Mouse (Mus musculus): Measurements from ENCODE around the gene Mat2a. TPM values are rescaled to one million over a fixed set of nuclear protein-coding genes. Genes with fewer than 3 reads are reported as not detected.

The Mat2a gene
- total RNA-seq (2012; rRNA removed): 233 and 319 TPM in 2 replicates
- polyA plus RNA-seq (2012; ENCODE audit: insufficient read depth in 1 of 2, insufficient read length in 2 of 2, low read depth in 1 of 2, low replicate concordance in 2 of 2, missing spikeins in 1 of 2): 1,000 to 10,000 TPM in 1 of 2 experiments, 100 to 1,000 TPM in 1; 357 to 3,179 TPM

DNA sequence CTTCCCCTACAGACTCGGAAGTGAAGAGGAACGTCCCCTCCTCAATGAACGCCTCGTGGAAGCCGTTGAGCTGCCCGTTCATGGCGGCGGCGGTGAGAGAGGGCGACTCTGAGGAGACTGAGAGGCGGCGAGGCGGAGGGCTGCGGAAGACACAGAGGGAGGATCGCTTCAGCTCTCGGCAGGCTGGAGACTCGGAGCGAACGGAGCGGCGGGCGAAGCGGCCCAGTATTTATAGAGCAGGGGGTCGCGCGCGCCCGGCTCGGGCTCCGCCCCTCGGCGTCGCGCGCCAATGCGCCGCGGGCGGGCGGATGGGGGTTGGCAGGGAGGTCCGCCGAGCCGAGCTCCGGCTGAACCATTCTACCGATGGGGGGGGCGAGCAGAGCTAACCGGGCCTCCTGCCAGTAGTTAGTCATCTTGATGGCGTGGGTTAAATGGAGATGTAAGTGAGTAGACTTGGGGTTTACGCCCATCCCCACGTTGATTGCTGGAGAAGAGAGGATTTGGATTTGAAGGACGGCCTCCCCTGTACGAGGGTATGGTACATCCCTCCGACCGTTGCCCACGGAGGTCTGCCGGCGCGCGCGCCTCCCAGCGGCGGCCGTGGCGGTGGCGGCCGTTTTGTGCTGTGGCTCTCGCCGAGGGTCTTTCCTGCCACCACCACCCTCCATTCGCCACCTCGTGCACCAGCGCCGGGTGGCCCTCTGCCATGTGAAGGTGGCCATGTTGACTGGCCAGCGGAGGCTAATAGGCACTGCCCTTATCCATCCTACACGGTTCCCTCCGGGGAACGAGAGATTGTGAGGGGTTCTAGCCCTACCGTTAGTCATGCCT lies at the start of gene Mat2a:
Mat2a (minus strand) TSS at position 204 of the 831 bp plus-strand sequence.
- H3K9me3 ChIP-seq (replicated peaks; ENCODE audit: insufficient read depth, low read length): no peaks in the 10 kb centered on the region
- H3K79me2 ChIP-seq (ENCODE audit: control insufficient read depth, insufficient read depth, low read length, poor library complexity): peaks cover 43% of the 10 kb centered on the region
- peaks cover 30 to 34% of the 10 kb centered on the region in 2 experiments for H3K36me3 ChIP-seq (ENCODE audit: control insufficient read depth in 1 of 2, insufficient read depth in 2 of 2, low read length in 2 of 2)
- peak; percentile 91; the same call in 1 of the 2 replicates for TF ChIP-seq POLR2AphosphoS5 (IDR thresholded peaks at IDR 0.05; ENCODE audit: borderline replicate concordance, low read depth, low read length)
- no peak for TF ChIP-seq POLR2AphosphoS2 (IDR thresholded peaks at IDR 0.05; ENCODE audit: low read length)
- TF ChIP-seq TBP (IDR thresholded peaks at IDR 0.05; ENCODE audit: low read depth, low read length): peak; percentile 95
- no peak for TF ChIP-seq RAD21 (IDR thresholded peaks at IDR 0.05; ENCODE audit: low read depth, low read length)
- TF ChIP-seq CTCF (IDR thresholded peaks at IDR 0.05 in 2 of 3, conservative IDR thresholded peaks at IDR 0.05 in 1 of 3; ENCODE audit: control insufficient read depth in 1 of 3, insufficient read depth in 1 of 3, low read depth in 2 of 3, low read length in 3 of 3, poor library complexity in 1 of 3, severe bottlenecking in 1 of 3): peak in 1 of 3 experiments; percentile 72; a peak in 3 of 6 replicates
- TF ChIP-seq GATA1 (IDR thresholded peaks at IDR 0.05; ENCODE audit: low read depth, low read length): no peak
- TF ChIP-seq POLR2A (IDR thresholded peaks at IDR 0.05; ENCODE audit: control insufficient read depth in 1 of 2, insufficient read depth in 1 of 2, low read depth in 1 of 2, low read length in 2 of 2, poor library complexity in 1 of 2): peak; percentile 97 to 98
- H3K27ac ChIP-seq (ENCODE audit: control insufficient read depth, low read depth, low read length): peak within 1 kb of the TSS; percentile 90
- peak within 1 kb of the TSS; percentile 95 for H3K9ac ChIP-seq (ENCODE audit: control insufficient read depth, low read depth, low read length, poor library complexity, severe bottlenecking)
- peak; percentile 96 for DNase-seq (ENCODE audit: low read depth, low spot score)
- peaks cover 5 to 11% of the 10 kb centered on the region in 2 experiments for H3K4me1 ChIP-seq (ENCODE audit: control insufficient read depth in 1 of 2, insufficient read depth in 2 of 2, low read length in 2 of 2)
- peak within 1 kb of the TSS; percentile 88 to 89 for H3K4me3 ChIP-seq (ENCODE audit: control insufficient read depth in 1 of 2, insufficient read depth in 1 of 2, low read depth in 2 of 2, low read length in 2 of 2)
- H3K27me3 ChIP-seq (ENCODE audit: control insufficient read depth in 1 of 2, insufficient read depth in 2 of 2, low read length in 2 of 2): no peaks in the 10 kb centered on the region

DNA sequence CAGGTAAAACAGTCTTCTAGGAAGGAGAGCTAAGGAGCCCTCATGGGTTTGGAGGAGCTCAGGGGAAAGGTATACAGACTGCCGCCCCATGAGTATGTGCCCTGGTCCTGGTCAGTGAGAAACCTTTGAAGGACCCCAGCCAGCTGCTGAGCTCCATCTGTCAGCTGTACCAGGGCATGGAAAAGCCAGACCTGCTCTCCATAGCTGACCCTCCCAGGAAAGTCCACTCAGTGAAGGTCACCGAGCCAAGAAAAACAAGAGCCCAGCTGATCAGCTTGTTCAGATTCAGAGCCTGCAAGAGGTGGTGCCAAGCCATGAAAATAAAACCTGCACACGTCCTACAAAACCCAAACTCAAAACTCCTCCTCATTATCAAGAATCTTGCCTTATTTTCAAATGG lies 49.5 kb upstream of the Mat2a start:
- Histone ChIP-seq H3K4me3 (ENCODE audit: control insufficient read depth in 1 of 2, insufficient read depth in 1 of 2, low read depth in 2 of 2, low read length in 2 of 2) (no peak overlapping the region), H3K27me3 (ENCODE audit: control insufficient read depth in 1 of 2, insufficient read depth in 2 of 2, low read length in 2 of 2) (no peaks in the 10 kb centered on the region), H3K27ac (ENCODE audit: control insufficient read depth, low read depth, low read length) (no peak overlapping the region), H3K36me3 (ENCODE audit: control insufficient read depth in 1 of 2, insufficient read depth in 2 of 2, low read length in 2 of 2) (peaks cover 0 to 36% of the 10 kb centered on the region in 2 experiments; a peak in 2 of 4 replicates), H3K79me2 (ENCODE audit: control insufficient read depth, insufficient read depth, low read length, poor library complexity) (no peaks in the 10 kb centered on the region), H3K4me1 (ENCODE audit: control insufficient read depth in 1 of 2, insufficient read depth in 2 of 2, low read length in 2 of 2) (peaks cover 29 to 33% of the 10 kb centered on the region in 2 experiments), H3K9ac (ENCODE audit: control insufficient read depth, low read depth, low read length, poor library complexity, severe bottlenecking) (no peak overlapping the region), H3K9me3 (replicated peaks; ENCODE audit: insufficient read depth, low read length) (no peaks in the 10 kb centered on the region)
- TF ChIP-seq POLR2AphosphoS5 (IDR thresholded peaks at IDR 0.05; ENCODE audit: borderline replicate concordance, low read depth, low read length) (no peak), ELF1 (IDR thresholded peaks at IDR 0.05; ENCODE audit: low read depth, low read length) (no peak), TCF12 (IDR thresholded peaks at IDR 0.05; ENCODE audit: low read depth, low read length) (no peak), KAT2A (conservative IDR thresholded peaks at IDR 0.05; ENCODE audit: low read depth, low read length) (no peak), MAX (IDR thresholded peaks at IDR 0.05; ENCODE audit: low read length) (no peak), SMC3 (IDR thresholded peaks at IDR 0.05; ENCODE audit: low read depth, low read length) (no peak), RCOR1 (IDR thresholded peaks at IDR 0.05; ENCODE audit: low read depth, low read length) (no peak), CTCF (IDR thresholded peaks at IDR 0.05 in 2 of 3, conservative IDR thresholded peaks at IDR 0.05 in 1 of 3; ENCODE audit: control insufficient read depth in 1 of 3, insufficient read depth in 1 of 3, low read depth in 2 of 3, low read length in 3 of 3, poor library complexity in 1 of 3, severe bottlenecking in 1 of 3) (no peak), MAFK (IDR thresholded peaks at IDR 0.05; ENCODE audit: borderline replicate concordance, low read depth, low read length) (no peak), ZNF384 (IDR thresholded peaks at IDR 0.05; ENCODE audit: low read depth, low read length) (no peak), NELFE (IDR thresholded peaks at IDR 0.05; ENCODE audit: low read depth, low read length) (no peak), JUND (IDR thresholded peaks at IDR 0.05; ENCODE audit: low read depth, low read length) (no peak), TAL1 (IDR thresholded peaks at IDR 0.05; ENCODE audit: low read length) (no peak), MXI1 (IDR thresholded peaks at IDR 0.05; ENCODE audit: low read depth, low read length) (no peak), POLR2AphosphoS2 (IDR thresholded peaks at IDR 0.05; ENCODE audit: low read length) (no peak), POLR2A (IDR thresholded peaks at IDR 0.05; ENCODE audit: control insufficient read depth in 1 of 2, insufficient read depth in 1 of 2, low read depth in 1 of 2, low read length in 2 of 2, poor library complexity in 1 of 2) (no peak), USF2 (IDR thresholded peaks at IDR 0.05; ENCODE audit: borderline replicate concordance in 1 of 2, insufficient read depth in 1 of 2, low read depth in 1 of 2, low read length in 2 of 2) (no peak)
- no peak for DNase-seq (ENCODE audit: low read depth, low spot score)

All from MEL (cell line).